In the genomic region with DNA sequence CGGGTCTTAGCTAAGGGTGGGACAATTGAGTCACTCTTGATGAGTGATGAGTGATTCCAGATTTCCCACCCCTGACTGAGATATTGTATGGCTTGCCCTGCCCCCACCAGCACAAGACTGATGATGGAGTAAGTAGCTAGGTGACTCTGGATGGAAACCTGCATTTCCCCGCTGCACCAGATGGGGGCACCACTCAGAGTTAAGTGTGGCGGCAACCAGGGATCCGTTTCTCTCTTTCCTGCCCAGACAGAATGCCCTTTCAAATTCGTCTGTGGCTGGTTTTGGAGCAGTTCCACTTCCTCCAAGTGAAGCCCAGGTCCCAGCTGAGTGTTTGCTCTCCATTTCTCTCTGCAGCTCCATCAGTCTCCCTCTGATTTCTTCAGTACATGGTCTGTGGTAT, we compare ENCODE assay signal across 10 mouse cellular contexts. TPM values are rescaled to one million over a fixed set of nuclear protein-coding genes. Genes with fewer than 3 reads are reported as not detected.
DNase-seq lines count a peak whose midpoint lies in the region; ATAC-seq and TF ChIP-seq lines count a peak whose summit lies in the region.
"Had no signal": no experiment of that assay in that cellular context is flagged by ENCODE, and none has a peak within 500 bp of the region (broad histone marks: within the 10 kb centered on the region; RNA-seq: fewer than 3 reads in every experiment).

No protein-coding gene starts in this region.

- H3K4me3 ChIP-seq in left cerebral cortex, adult 2 months, result no peak overlapping the region
- H3K4me3 ChIP-seq in kidney, embryonic 15.5 days (replicated peaks), result no peak overlapping the region
- no peak overlapping the region for H3K4me3 ChIP-seq in spleen, adult 2 months (ENCODE audit: extremely low read depth, insufficient read depth, insufficient read length)
- no peak overlapping the region for H3K4me3 ChIP-seq in forebrain, embryonic 12.5 days (replicated peaks)
- H3K4me3 ChIP-seq: embryonic facial prominence, embryonic 12.5 days; limb, embryonic 12.5 days had no signal

- no peak overlapping the region for H3K27ac ChIP-seq in left cerebral cortex, adult 2 months
- 0 out of 2 replicates have a peak overlapping the region, but pooled peaks have one; percentile 9 for H3K27ac ChIP-seq in kidney, embryonic 15.5 days
- H3K27ac ChIP-seq in spleen, adult 2 months (ENCODE audit: insufficient read depth, low read length), result no peak overlapping the region
- H3K27ac ChIP-seq in forebrain, embryonic 12.5 days, result no peak overlapping the region
- H3K27ac ChIP-seq: embryonic facial prominence, embryonic 12.5 days; limb, embryonic 12.5 days had no signal

- peaks cover 54% of the 10 kb centered on the region for H3K27me3 ChIP-seq in kidney, embryonic 15.5 days
- H3K27me3 ChIP-seq in spleen, adult 2 months (ENCODE audit: control insufficient read depth, insufficient read depth, low read length), result peaks cover 5% of the 10 kb centered on the region
- H3K27me3 ChIP-seq in forebrain, embryonic 12.5 days, result peaks cover 49% of the 10 kb centered on the region

- ATAC-seq in erythroid progenitor cell, adult 5-6 weeks (replicated peaks; ENCODE audit: low FRiP score, poor library complexity, severe bottlenecking), result peak; percentile 86
- ATAC-seq in kidney, embryonic 15.5 days (replicated peaks; ENCODE audit: low FRiP score), result no peak
- ATAC-seq in forebrain, embryonic 12.5 days (ENCODE audit: low FRiP score), result no peak

- H3K4me1 ChIP-seq in kidney, embryonic 15.5 days, result peaks cover 7% of the 10 kb centered on the region
- no peaks in the 10 kb centered on the region for H3K4me1 ChIP-seq in spleen, adult 2 months (ENCODE audit: control insufficient read depth, insufficient read depth, insufficient read length)
- H3K4me1 ChIP-seq in forebrain, embryonic 12.5 days, result peaks cover 5% of the 10 kb centered on the region; the same call in 1 of the 2 replicates

- TF ChIP-seq POLR2A in spleen, adult 2 months (IDR thresholded peaks at IDR 0.05; ENCODE audit: low read depth, low read length), result no peak

- DNase-seq in left cerebral cortex, adult 2 months (ENCODE audit: extremely low spot score in 1 of 2, low spot score in 2 of 2), result peak in 1 of 2 experiments; percentile 29
- no peak for DNase-seq in left cerebral cortex, adult 8-10 months (ENCODE audit: low spot score in 2 of 2)
- peak; percentile 87 for DNase-seq in ZHBTc4 (ENCODE audit: low read depth, low spot score)
- peak; percentile 83 for DNase-seq in lung, postnatal 10 days
- peak in 1 of 2 experiments; percentile 42 for DNase-seq in spleen, adult 2 months (ENCODE audit: low read depth in 1 of 2, low spot score in 2 of 2)

- peak; percentile 61 for TF ChIP-seq CTCF in left cerebral cortex, adult 2 months (IDR thresholded peaks at IDR 0.05)
- TF ChIP-seq CTCF in spleen, adult 2 months (IDR thresholded peaks at IDR 0.05; ENCODE audit: extremely low read depth, insufficient read depth, insufficient read length, insufficient replicate concordance), result peak; percentile 60; the same call in 1 of the 2 replicates

- H3K9me3 ChIP-seq in kidney, embryonic 15.5 days (replicated peaks), result no peaks in the 10 kb centered on the region
- H3K9me3 ChIP-seq in forebrain, embryonic 12.5 days, result no peaks in the 10 kb centered on the region
- H3K9me3 ChIP-seq: embryonic facial prominence, embryonic 12.5 days had no signal

- intact Hi-C loops in left cerebral cortex, adult 2 months (cut with DNase I), result loop anchor here (1.0 kb wide), 1 partner anchor 38 kb away; no protein-coding TSS in a partner anchor

- H3K9ac ChIP-seq in kidney, embryonic 15.5 days, result no peak overlapping the region
- no peak overlapping the region for H3K9ac ChIP-seq in forebrain, embryonic 12.5 days
- H3K9ac ChIP-seq: embryonic facial prominence, embryonic 12.5 days; limb, embryonic 12.5 days had no signal

- WGBS in kidney, embryonic 15.5 days, result 5% methylated on average over 5 of the region's 5 CpGs
- WGBS in spleen, adult 2 months, result 4% methylated on average over 5 of the region's 5 CpGs
- 6% methylated on average over 5 of the region's 5 CpGs for WGBS in forebrain, embryonic 12.5 days

- no peak overlapping the region for H3K4me2 ChIP-seq in kidney, embryonic 15.5 days
- no peak overlapping the region for H3K4me2 ChIP-seq in forebrain, embryonic 12.5 days
- H3K4me2 ChIP-seq: embryonic facial prominence, embryonic 12.5 days; limb, embryonic 12.5 days had no signal

- 0 out of 2 replicates have a peak, but pooled peaks cover 10% of the 10 kb centered on the region for H3K36me3 ChIP-seq in kidney, embryonic 15.5 days
- no peaks in the 10 kb centered on the region for H3K36me3 ChIP-seq in spleen, adult 2 months (ENCODE audit: control insufficient read depth, insufficient read depth, low read length)
- H3K36me3 ChIP-seq in forebrain, embryonic 12.5 days (replicated peaks), result peaks cover 10% of the 10 kb centered on the region

RNA-seq across cellular contexts. Expression of gene Tal1, which starts 8.5 kb away (rescaled TPM):
- 1 to 10 TPM; 1.5 TPM for total RNA-seq in left cerebral cortex, adult 2 months (2021)
- 1 to 10 TPM; 1.2 to 2.1 (median 1.9) TPM for total RNA-seq in left cerebral cortex, adult 8-10 months (2022)
- 227 and 255 TPM in 2 replicates for total RNA-seq in erythroid progenitor cell, adult 5-6 weeks (2015; ENCODE audit: low replicate concordance)
- 186 and 231 TPM in 2 replicates for total RNA-seq in erythroid progenitor cell, adult 5-6 weeks (2017; ENCODE audit: low replicate concordance)
- polyA plus RNA-seq in kidney, embryonic 15.5 days (2015; fragmentation: Nextera tagmentation; extraction: Ambion mirVana), result 1.1 and 1.4 TPM in 2 replicates
- polyA plus RNA-seq in spleen, adult 2 months (2012; rRNA removed), result 20.9 and 37.0 TPM in 2 replicates
- polyA plus RNA-seq in forebrain, embryonic 12.5 days (2016; fragmentation: Nextera tagmentation; extraction: Ambion mirVana), result 1.6 and 2.8 TPM in 2 replicates

RNA-seq across cellular contexts. Expression of gene Pdzk1ip1, which starts 40.8 kb away (rescaled TPM):
- under 1 TPM in 1 of 2 experiments, not detected in 1; 0.75 TPM for total RNA-seq in left cerebral cortex, adult 2 months (2021)
- 1 to 10 TPM in 2 of 4 experiments, under 1 TPM in 1, not detected in 1; 0.63 to 1.2 (median 1.1) TPM for total RNA-seq in left cerebral cortex, adult 8-10 months (2022)
- 733 and 856 TPM in 2 replicates for total RNA-seq in erythroid progenitor cell, adult 5-6 weeks (2015; ENCODE audit: low replicate concordance)
- total RNA-seq in erythroid progenitor cell, adult 5-6 weeks (2017; ENCODE audit: low replicate concordance), result 400 and 437 TPM in 2 replicates
- polyA plus RNA-seq in kidney, embryonic 15.5 days (2015; fragmentation: Nextera tagmentation; extraction: Ambion mirVana), result 161 and 191 TPM in 2 replicates
- polyA plus RNA-seq in spleen, adult 2 months (2012; rRNA removed), result 79.3 and 89.6 TPM in 2 replicates
- 8.2 and 9.7 TPM in 2 replicates for polyA plus RNA-seq in forebrain, embryonic 12.5 days (2016; fragmentation: Nextera tagmentation; extraction: Ambion mirVana)

RNA-seq across cellular contexts. Expression of gene Stil, which starts 47.8 kb away (rescaled TPM):
- total RNA-seq in left cerebral cortex, adult 2 months (2021), result under 1 TPM; 0.36 to 0.98 TPM
- 1 to 10 TPM in 2 of 4 experiments, under 1 TPM in 2; 0.43 to 1.5 (median 0.85) TPM for total RNA-seq in left cerebral cortex, adult 8-10 months (2022)
- total RNA-seq in erythroid progenitor cell, adult 5-6 weeks (2015; ENCODE audit: low replicate concordance), result 96.2 and 98.1 TPM in 2 replicates
- total RNA-seq in erythroid progenitor cell, adult 5-6 weeks (2017; ENCODE audit: low replicate concordance), result 73.3 and 112 TPM in 2 replicates
- polyA plus RNA-seq in kidney, embryonic 15.5 days (2015; fragmentation: Nextera tagmentation; extraction: Ambion mirVana), result 12.5 and 13.1 TPM in 2 replicates
- polyA plus RNA-seq in spleen, adult 2 months (2012; rRNA removed), result 1.2 TPM in 2 replicates
- 20.7 and 21.0 TPM in 2 replicates for polyA plus RNA-seq in forebrain, embryonic 12.5 days (2016; fragmentation: Nextera tagmentation; extraction: Ambion mirVana)

Comparison
In these comparisons a context has a peak if more than half of its experiments do, and no peak if none do; other contexts are left out.
1. DNase-seq: peak in ZHBTc4 (single experiment) and lung, postnatal 10 days (single experiment); none in left cerebral cortex, adult 8-10 months (0 of 2).
2. RNA of gene Tal1, which starts 8.5 kb away (total RNA-seq): 186 to 255 TPM in erythroid progenitor cell, adult 5-6 weeks; 1.2 to 2.1 TPM in left cerebral cortex, adult 8-10 months and 1.5 TPM in left cerebral cortex, adult 2 months; every median in the first group is over 10 times any median in the second.
3. RNA of gene Pdzk1ip1, which starts 40.8 kb away (total RNA-seq): 400 to 856 TPM in erythroid progenitor cell, adult 5-6 weeks; 0.63 to 1.2 TPM in left cerebral cortex, adult 8-10 months and 0.75 TPM in left cerebral cortex, adult 2 months; every median in the first group is over 100 times any median in the second.
4. RNA of gene Stil, which starts 47.8 kb away (total RNA-seq): 73.3 to 112 TPM in erythroid progenitor cell, adult 5-6 weeks; 0.43 to 1.5 TPM in left cerebral cortex, adult 8-10 months and 0.36 to 0.98 TPM in left cerebral cortex, adult 2 months; every median in the first group is over 10 times any median in the second.